Mouse (Mus musculus) spleen, postnatal 4 days (tissue): ENCODE data around the gene Nat14.

Source experiments
- DNase-seq, 2 experiments: peaks; one replicate each; pipeline ENCODE4 v3.0.0; 2022; ENCODE audit warnings: low spot score in 2 of 2

Nat14 gene

DNA sequence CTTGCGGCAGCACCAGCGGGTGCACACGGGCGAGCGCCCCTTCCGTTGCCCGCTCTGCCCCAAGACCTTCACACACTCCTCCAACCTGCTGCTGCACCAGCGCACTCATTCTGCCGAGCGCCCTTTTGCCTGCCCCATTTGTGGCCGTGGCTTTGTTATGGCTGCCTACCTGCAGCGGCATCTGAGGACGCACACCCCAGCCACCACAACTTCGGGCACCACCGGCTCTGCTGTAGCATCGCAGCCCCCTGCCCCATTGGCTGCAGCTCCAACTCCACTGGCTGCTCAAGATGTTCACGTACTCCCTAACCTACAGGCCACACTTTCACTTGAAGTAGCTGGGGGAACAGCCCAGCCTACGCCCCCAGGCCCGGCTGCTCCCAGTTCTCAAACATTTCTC lies 1.3 kb upstream of the Nat14 start:
- DNase-seq: peak in 1 of 2 experiments; percentile 60

DNA sequence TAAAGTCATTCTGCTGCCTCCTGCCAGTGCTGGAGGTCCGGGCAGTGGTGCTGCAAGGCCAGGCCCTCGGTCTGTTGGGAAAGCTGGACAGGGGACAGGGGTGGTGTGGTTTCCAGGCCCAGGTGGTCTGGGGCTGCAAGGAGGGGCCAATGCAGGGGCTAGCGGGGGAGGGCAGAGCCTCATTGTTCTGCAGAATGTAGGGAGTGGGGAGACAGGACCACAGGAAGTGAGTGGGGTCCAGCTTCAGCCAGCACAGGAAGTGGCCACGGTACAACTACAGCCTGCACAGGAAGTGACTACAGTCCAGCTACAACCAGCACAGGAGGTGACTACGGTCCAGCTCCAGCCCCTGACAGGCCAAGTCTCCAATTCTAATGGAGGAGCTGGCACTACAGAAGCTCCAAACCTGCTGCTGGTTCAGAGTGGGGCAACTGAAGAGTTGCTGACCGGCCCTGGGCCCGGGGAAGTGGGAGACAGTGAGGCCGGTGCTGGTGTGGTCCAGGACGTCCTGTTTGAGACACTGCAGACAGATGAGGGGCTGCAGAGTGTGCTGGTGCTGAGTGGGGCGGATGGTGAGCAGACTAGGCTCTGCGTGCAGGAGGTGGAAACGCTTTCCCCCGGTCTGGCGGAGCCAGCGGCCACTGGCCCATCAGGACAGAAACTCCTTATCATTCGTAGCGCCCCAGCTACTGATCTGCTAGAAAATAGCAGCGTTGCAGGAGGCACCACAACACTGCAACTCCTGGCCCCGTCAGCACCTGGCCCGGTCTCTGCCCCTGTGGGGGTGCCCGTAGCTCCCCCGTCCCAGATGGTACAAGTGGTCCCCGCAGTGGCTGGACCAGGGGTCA lies 628 bp upstream of the Nat14 start:
- DNase-seq: peak in 1 of 2 experiments; percentile 65

DNA sequence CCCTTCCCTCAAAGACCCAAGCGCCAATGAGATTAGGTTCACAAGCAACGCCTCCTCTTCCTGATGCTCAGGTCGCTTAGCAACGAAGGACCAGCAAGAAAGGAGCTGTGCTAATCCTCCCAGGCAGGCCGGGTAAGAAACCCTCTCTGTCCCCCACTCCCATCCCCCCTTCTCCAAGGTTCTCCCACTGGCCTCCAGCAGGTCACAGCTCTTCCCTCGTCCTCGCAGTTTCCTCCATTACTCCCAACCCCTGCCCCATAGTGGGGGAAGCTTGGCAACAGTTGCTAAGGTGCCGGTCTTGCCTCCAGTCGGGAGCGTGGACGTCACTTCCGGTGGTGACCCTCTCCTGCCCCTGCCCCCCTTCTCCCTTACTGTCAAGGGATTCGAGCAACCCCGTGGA lies 680 bp downstream of the Nat14 start:
- peak in 1 of 2 experiments; percentile 61 for DNase-seq

DNA sequence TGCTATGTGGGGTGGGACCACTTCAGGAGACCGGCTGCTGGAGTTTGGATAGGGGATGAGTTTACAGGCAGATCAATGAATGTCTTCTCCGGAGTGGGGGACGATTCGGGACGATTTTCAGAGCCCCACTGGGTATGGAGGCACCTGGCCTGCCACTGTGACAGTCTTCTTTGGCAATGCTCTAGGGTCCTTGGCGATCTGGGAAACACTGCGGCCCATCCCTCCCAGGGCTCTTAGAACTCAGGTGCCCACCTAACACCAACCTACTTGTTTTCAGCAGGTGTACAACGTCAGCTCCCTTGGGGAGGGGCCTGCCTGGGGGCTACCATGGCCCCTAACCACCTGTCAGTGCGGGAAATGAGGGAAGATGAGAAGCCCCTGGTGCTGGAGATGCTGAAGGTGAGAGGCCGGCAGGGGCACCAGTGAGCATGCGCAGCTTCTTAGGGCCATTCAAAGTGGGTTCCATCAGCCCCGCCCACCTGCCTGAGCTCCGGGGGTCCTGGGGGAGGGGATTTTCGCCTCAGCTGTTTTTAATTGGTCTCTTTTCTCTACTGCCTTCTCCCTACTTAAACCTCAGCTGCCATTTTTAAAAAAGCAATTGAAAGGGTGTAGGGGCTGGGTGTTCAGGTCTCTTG lies 1.2 kb downstream of the Nat14 start:
- no peak for DNase-seq

DNA sequence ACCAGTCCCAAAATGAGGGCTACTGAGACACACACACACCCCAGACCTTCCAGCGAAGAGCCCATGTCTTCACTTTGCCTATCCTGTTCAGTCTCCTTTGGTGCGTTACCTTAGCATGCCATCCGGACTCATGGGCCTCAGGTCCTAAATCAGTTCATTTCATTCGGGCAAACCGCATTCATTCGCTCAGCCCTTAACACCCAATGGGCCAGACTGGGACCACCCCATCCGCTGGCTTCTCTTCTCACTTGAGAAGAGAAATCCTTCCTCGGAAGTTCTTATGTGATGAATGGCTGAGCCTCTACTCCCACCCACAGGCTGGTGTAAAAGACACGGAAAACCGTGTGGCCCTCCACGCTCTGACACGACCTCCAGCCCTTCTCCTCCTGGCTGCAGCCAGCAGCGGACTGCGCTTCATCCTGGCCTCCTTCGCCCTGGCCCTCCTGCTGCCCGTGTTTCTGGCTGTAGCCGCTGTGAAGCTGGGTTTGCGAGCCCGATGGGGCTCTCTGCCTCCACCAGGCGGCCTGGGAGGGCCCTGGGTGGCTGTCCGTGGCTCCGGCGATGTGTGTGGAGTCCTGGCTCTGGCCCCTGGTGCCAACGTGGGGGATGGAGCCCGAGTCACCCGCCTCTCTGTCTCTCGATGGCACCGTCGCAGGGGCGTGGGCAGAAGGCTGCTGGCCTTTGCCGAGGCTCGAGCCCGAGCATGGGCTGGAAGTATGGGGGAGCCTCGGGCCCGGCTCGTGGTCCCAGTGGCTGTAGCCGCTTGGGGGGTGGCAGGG lies 1.9 kb downstream of the Nat14 start:
- DNase-seq: no peak

DNA sequence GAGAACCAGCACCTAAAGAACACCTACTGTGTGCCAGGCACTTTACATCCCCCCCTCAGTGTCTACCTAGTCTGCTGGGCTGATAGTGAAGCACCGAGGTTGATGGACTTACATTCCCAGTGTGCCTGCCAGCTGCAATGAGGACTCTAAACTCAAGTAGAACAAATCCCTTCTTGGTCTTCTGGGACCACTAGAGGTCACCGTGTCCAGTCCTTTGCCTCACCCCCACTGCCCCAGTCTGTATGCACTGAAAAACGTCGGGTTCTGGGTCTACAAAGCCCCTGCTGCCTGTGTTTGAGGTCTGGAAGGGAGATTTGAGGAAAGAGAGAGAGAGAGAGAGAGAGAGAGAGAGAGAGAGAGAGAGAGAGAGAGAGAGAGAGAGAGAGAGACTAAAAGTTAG lies 2.7 kb downstream of the Nat14 start:
- DNase-seq: no peak

DNA sequence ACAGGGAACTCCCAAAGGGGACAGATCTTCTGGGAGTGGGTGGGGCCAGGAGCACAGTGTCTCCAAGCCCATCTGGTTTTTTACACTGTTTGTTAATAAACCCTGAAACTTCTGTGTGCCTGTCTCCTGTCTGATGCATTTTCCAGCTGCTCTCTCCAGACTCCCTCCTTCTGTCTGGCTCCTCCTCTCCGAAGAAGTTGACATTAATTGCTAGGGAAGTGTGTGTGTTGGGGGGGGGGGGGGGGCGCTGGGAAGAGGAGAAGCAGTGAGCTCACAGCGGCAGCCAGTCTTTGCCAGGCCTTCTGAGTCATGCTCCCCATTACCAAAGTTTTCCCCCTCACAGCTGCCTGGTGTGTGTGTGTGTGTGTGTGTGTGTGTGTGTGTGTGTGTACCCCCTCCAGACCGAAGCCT lies 3.1 kb downstream of the Nat14 start:
- no peak for DNase-seq

DNA sequence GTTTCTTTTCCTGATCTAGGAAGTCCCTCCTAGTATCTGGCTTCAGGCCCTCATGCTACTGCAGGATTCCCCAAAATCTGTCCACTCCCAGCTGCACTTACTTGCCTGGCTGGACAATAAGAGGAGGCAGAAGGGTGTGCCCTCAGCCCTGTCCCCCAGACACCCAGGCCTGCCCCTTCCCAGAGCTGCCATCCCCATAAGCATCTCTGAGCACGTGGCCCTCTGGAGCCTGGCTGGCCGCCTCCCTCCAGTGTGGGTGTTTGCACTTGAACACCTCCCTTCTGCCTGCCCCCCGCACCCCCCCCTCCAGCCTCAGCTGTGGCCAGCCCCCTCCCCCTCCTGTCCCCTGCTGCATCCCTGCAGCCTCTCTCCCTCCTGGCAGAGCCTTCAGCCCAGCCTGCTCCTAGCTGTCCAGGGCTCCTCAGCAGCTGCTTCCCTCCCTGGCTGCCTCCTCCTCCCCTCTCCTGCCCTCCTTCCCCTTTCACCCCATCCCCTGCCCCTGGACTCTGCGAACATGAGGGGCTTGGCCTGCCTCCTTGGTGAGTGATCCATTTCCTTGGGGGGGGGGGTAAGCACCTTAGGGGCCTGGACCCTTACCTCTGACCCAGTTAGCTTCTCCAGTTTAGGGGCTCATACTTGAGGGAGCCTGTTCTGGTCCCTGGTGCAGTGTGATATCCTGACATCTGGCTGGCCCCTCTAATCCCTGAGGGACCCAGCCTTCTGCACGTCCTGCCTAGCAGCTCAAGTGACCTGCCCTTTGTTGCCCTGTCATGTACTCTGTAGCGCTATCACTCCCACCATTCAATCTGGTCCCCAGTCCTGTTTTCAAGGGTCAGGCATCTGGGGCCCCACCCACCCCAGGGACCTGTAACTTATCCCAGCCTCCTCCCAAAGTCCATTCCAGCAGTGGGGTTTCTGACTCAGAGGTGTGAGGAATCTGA lies 3.9 kb downstream of the Nat14 start, which contains the start of gene Ssc5d:
Ssc5d (plus strand) TSS at position 345 of the 941 bp plus-strand sequence.
- peak in 1 of 2 experiments; percentile 59 for DNase-seq

DNA sequence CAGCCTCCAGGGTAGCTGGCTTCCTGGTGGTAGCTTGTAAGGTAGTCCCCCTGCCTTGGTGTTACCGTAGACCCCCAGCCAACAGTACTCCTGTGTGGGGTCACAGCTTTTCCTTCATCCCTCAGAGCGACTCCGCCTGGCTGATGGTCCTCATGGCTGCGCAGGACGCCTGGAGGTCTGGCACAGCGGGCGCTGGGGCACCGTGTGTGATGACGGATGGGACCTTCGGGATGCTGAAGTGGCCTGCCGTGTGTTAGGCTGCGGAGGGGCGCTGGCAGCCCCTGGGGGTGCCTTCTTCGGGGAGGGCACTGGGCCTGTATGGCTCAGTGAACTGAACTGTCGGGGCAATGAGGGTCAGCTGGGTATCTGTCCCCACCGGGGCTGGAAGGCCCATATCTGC lies 5.0 kb downstream of the Nat14 start:
- no peak for DNase-seq

DNA sequence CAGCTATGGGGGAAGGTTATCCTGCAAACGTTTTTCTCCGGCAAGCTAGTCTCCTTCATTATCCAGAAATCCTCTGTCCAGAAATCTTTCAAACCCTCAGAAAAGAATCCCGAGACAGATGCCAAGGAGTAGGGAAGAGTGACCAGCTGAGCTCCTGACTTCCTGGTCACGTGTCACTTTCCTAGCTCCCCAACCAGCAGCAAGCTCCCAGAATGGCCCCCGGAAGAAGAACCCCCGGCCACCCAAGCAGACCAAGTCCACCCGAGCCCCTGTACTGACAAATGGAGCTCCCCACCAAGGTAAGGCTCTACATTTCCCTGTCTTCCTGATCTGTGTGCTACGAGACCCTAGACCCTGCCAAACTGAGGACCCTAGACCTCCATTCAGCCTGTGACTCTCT lies 5.9 kb downstream of the Nat14 start:
- DNase-seq: no peak

DNA sequence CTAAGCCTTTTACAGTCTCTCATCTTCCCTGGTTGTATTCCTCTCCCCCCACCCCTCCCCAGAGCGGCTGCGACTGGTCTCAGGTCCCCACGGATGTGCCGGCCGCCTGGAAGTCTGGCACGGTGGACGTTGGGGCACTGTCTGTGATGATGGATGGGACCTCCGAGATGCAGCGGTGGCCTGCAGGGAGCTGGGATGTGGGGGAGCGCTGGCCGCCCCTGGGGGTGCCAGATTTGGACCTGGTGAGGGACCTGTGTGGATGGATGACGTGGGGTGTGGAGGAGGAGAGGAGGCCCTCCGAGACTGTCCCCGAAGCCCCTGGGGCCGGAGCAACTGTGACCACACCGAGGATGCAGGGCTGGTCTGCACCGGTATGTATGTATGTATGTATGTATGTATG lies 6.5 kb downstream of the Nat14 start:
- peak in 1 of 2 experiments; percentile 58 for DNase-seq

DNA sequence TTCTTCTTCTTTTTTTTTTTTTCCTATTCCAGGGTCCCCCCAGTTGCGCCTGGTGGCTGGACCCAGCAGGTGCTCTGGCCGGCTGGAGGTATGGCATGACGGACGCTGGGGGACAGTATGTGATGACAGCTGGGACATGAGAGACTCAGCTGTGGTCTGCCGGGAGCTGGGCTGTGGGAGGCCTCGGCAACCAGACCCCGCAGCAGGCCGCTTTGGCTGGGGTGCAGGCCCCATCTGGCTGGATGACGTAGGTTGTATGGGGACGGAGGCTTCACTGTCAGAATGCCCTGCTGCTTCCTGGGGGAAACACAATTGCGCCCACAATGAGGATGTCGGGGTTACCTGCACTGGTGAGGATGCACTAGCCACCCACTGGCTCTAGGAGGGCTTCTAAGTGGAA lies 11.3 kb downstream of the Nat14 start:
- DNase-seq: no peak

DNA sequence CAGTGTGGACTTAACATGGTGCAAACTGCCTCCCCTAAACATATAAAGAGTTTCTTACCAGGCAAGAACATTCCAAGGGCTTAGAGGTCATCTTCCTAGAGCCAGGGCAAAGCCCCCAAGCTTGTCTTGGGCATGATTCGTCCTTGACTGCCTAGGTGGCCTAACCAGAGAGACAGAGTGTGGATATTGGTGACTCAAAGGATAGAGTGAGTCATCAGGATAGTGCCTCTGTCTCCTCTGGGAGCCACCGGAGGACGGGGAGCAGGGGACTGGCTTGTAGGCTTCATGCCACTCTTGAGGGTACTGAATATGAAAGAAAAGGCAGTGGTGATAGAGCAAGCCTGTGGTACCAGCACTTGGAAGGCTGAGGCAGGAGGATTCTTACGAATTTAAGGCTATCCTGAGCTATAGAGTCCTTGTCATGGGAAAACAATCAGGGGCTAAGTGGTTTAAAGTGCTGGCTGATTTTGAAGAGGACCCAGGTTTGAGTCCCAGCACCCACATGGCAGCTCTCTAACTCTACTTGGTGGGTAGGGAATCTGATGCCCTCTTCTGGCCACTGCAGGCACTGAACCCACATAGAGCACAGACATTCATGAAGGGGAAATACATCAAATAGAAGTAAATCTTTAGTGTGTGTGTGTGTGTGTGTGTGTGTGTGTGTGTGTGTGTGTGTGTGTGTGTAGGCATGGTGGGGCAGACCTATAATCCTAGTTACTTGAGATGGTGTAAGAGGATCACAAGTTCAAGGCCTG lies 12.5 kb downstream of the Nat14 start:
- no peak for DNase-seq

DNA sequence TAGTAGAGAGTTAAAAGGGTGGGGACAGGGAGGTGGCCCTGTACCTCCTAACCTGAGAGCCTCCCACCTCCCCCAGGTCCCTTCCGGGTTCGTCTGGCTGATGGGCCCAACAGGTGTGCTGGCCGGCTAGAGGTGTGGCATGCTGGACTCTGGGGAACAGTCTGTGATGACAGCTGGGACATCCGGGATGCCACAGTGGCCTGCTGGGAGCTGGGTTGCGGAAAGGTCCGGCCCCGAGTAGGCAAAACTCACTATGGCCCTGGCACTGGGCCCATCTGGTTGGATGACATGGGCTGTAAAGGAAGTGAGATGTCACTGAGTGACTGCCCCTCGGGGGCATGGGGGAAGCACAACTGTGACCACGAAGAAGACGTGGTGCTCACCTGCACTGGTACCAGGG lies 15.0 kb downstream of the Nat14 start:
- peak in 1 of 2 experiments; percentile 60 for DNase-seq

DNA sequence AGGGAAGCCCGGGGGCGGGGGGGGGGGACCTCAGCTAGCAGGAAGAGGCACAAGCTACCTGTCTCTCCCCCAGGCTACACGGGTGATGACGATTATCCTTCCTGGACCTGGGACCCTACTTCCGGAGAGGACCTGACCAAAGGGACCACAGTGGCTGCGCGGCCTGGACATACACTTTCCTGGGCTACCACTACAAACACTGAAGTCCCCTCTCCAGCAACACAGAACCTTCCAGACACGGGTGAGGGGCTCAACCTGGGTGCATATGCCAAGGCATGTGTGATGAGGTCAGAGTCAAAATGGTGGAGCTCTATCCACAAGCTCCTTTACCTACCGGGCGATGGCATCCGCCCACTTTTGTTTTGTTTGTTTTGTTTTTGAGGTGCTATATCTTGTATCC lies 15.6 kb downstream of the Nat14 start:
- DNase-seq: peak in 1 of 2 experiments; percentile 61

DNA sequence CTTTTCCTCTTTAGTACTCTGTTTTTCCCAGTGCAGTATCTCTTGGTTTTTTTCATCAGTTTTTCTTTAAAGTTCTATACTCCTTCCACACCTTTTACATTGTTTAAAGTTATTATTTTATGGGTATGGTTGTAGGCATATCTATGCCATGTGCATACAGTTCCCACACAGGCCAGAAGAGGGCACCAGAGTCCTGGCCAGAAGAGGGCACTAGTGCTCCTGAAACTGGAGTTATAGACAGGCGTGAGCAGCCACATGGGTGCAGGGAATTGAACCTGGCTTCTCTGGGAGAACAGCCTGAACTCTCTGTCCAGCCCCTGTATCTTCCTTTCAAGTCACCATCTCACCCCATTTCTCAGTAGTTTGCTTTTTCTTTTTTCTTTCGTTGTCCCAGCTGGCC lies 16.6 kb downstream of the Nat14 start:
- DNase-seq: peak; percentile 77 to 91

DNA sequence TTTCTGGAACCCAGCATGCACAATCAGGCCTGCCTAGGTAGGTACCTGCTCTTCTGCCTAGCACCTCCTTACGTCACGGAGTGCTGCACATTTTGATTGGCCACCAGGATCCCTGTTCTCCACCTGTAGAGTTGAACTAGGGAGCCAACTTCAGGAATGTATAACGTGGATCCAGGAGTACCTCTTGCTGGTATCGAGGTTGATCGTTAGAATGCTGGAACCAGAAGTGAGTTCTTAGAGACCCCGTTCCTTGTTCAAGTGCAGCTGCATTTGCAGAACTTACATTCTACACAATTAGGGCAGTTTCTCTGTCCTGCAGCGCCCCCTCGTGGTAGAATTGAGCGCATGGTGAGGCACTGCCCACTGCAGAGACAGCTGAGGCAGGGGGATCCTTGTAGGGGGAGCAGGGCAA lies 18.2 kb downstream of the Nat14 start:
- DNase-seq: peak; percentile 80 to 95

DNA sequence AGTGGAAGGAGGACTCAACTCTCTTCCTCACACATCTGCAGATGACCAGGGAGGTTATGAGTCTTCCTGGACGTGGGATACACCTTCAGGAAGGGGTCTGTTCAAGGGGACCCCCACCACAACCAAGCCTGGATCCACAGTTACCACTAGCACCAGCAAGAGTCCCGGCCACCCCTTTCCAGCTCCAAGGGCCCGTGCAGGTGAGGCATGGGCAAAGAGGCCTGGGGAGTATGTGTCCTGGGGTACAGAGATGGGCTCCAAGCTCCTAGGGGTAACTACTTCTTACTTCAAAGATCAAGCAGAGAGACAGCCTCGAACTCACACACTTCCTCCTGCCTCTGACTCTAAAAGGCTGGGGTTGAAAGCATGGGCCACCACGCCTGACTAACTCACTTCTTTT lies 20.8 kb downstream of the Nat14 start:
- no peak for DNase-seq

DNA sequence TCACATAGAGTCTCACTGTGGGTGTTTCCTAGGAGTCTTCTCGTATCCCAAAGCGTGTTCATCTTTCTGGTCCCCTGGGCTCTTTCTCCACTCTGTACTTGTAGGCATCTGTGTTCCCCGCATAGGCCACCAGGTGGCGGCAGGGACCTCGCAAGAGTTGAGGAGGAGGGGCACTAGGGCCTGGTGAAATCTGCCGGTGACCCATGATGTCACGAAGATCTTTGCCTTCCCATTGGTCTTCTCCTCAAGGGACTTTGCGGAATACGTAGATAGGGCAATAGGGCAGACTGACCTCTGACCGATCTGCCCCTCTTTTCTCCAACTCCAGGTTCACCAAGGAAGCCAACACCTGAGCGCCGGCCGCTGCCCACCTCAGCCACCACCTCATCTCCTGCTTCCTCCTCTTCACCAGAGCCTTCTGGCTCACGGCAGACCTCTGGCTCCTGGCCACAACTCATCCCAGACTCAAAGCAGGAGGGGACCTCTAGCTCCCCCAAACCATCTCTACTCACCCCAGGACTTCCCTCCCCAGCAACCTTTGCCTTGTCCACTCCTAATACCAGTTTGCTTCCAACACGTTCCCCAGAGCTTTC lies 21.5 kb downstream of the Nat14 start:
- peak; percentile 90 to 97 for DNase-seq

DNA sequence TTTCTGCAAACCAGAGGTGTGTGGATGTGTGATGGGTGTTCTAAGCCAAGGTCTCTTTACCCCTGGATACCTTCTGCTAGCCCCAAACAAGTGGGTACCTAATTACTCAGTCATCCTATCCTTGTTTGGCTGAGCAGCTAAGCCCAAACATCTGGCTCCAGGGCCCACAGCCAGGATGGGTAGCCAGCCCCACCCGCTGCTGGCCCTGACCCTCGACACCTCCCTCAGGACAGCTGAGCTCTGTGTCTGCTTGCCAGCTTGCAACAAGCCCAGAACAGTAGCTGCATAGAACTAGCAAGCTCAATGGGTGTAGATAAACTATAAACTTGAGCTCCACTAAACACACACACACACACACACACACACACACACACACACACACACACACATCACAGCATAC lies 26.0 kb downstream of the Nat14 start:
- no peak for DNase-seq
